Mouse (Mus musculus) central nervous system, embryonic 18 days (tissue): ENCODE measurements around the gene Med11. TPM values are rescaled to one million over a fixed set of nuclear protein-coding genes. Genes with fewer than 3 reads are reported as not detected.

ENCODE experiments used
- polyA plus RNA-seq: library from polyadenylated mRNA; depleted of rRNA; stranded (reverse); fragments of >200 nt; gene quantifications from 2 replicates; pipeline ENCODE4 v1.2.3, GENCODE M21; 2012; rRNA removed

Med11 gene
- 29.5 and 33.2 TPM in 2 replicates for polyA plus RNA-seq

DNA sequence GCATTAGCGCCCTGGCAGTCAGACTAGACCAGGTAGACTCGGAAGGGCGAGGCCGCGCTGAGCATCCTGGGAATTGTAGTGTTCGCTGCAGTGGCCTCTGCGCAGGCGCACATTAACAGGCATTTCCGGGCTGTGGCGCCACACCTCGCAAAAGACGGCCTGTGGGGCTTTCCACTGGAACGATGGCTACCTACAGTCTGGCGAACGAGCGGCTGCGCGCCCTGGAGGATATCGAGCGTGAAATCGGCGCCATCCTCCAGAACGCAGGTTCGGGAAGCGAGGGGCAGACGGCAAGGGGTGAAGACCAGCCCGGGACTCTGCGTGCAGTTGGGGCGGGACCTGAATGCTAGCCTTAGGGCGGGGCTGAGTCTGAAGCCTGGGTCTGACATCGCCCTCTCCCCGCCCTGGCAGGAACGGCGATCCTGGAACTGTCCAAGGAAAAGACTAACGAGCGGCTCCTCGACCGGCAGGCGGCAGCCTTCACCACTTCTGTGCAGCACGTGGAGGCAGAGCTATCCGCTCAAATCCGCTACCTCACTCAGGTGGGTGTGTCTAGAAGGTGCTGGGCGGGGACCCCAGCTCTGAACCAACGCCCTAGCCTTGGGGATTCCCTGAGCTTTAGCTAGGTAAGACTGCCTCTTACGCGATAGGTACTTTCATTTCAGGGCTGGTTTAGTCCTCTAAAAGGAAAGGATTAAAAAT is at the start of gene Med11:
Gene Med11 (plus strand): TSS at position 123 of the 702 bp plus-strand sequence.

DNA sequence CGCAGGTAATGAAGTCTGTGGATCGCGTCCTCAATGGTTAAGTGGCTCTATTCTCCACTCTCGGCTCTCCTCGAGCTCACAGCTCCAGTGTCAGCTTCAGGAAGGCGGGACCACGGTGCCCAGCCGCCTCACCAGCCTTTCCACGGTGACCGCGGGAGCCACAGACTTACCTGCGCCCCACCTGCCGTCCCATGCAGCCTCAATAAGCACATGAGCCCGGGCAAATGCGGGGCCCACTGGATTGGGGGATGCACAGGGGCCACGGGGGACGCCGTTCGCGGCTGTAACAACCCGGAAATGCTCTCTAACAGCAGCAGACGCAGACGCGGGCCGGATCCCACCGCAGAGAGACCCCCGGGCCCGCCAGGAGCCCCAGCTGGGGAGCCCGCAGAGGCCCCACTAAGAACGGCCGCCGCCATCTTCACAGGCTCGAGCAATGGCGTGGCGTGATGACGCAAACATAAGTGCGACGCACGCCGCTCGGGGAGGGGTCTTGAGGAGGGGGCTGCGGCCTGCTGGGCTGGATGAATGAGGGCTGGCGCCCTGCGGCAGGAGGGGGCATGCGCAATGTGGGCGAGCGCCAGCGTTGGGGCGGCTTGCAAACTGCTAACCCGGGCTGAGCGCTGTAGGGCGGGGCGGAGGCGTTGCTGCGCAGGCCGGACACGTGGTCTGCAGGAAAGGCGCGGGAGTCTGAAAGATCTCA is 42.0 kb upstream of the Med11 start, which contains the start of gene Pelp1:
Gene Pelp1 (minus strand): TSS at position 438 of the 703 bp plus-strand sequence.

DNA sequence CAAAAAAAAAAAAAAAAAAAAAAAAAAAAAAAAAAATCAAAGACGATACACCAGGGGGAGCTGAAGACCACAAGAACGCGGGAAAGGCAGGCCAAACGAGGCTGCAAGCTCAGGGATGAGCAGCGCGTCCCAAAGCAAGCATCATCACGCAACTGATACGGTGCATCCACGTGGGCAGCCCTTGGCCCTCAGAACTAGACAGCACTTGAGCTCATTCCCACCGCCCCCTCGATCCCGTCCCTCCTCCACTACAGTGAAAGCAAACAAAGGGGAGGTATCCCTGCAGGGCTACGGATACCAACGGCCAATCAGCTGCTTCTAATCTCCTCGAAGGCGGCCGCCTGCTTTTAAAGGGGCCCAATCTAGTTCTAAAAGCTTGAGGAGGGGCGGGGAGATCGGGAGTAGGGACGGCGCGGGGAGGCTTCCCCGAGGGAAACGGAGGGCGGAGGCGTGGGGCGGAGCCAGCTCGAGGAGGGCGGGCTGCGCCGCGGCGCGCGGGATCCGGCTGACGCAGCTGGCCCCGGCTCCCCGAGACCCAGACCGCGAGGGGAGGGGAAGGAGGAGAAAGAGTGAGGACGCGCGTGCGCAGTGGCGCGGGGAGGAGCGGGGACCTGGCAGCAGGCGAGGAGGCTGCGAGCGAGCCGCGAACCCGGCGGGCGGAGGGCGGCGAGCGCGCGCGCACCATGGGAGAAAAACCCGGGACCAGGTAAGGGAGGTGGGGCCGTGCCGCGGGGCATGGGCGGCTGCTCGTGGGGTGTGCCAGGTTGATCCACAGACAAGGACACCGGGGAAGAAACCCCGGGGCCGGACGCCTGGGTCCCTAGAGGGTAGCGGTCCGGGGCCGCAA is 19.4 kb upstream of the Med11 start, which contains the start of gene Arrb2:
Gene Arrb2 (plus strand): TSS at position 588 of the 847 bp plus-strand sequence.

DNA sequence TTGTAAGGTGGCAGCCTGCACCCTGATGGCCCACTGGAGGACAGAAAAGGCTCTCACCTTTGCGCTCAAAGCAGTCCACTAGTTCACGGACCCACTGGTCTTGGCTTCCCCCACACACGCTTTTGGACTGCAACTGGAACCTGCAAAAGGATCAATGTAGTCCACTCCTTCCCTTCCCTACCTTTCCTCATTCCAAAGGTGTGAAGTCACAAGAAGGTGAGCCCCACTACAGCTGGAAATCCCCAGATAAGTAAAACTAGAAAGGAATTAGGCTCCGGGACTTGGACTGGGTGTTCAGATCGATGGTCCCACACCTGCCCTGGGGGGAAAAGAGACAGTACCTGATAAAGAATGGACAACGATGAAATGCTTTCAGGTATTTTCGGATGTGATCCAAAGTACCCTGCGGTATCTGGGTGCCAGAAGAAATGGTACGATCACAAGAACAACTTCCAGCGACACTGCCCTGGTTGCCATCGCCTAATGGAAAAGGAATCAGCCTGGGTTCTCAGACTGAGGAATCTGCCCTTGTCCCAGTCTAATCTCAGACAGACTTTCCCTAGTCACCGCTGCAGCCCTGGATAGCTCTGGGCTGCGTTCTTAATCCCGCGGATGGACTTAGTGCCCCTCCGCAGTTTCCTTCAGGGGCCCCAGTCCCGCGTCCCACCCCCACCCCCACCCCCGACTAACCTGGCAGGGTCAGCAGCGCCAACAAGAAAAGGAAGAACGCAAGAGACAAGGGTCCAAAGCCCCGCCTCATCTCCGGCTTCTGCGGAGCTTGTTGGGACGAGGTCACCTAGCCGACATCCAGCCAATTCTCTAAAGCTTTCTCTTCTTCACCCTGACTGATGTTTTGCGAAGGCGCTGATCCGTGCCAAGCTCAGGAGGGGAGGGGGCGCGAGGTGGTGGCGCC is 7.2 kb downstream of the Med11 start, which contains the start of gene Zmynd15:
Gene Zmynd15 (plus strand): TSS at position 746 of the 913 bp plus-strand sequence.

DNA sequence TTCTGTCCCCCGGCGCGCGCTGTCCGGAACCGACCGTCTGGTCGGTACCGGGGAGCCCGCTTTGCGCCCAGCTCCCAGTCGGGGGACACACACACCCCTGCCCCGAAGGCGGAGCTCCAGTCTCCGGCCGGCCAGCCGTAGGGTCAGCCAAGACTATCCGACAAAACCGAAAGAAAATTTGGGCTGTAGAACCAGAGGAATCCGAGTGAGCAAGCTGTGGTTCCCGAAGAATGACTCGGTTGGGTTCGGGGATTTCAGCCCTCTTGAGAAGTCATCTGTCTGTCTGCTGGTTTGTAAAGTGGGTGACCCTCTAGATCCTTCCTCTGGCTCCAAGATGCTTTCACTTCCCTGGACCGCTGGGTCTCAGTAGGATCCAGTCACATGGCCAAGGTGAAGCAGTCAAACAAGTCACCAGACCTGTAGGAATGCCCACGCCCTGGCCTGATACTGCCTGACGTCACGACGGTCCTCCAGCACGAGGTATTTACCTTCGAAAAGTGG is 7.9 kb downstream of the Med11 start, which contains the start of gene Cxcl16:
Gene Cxcl16 (minus strand): TSS at position 384 of the 501 bp plus-strand sequence.

Other genes starting within 250 kb of the Med11 start
- gene Slc16a11, start 239.2 kb upstream of the Med11 start, polyA plus RNA-seq, result 16.9 and 18.9 TPM in 2 replicates
- 10.1 and 12.7 TPM in 2 replicates for gene Slc16a13, start 230.9 kb upstream of the Med11 start, polyA plus RNA-seq
- 5.1 and 5.5 TPM in 2 replicates for gene Bcl6b, start 222.1 kb upstream of the Med11 start, polyA plus RNA-seq
- gene 0610010K14Rik, start 214.0 kb upstream of the Med11 start, polyA plus RNA-seq, result 150 and 160 TPM in 2 replicates
- 12.2 and 12.8 TPM in 2 replicates for gene Gm21988, start 212.1 kb upstream of the Med11 start, polyA plus RNA-seq
- 122 and 145 TPM in 2 replicates for gene Rnasek, start 212.1 kb upstream of the Med11 start, polyA plus RNA-seq
- gene Alox12, start 196.6 kb upstream of the Med11 start, polyA plus RNA-seq, result 0.45 and 0.60 TPM in 2 replicates
- 0.03 TPM in 1 of 2 replicates, not detected in the other for gene Alox12e, start 129.3 kb upstream of the Med11 start, polyA plus RNA-seq
- 0.12 and 0.45 TPM in 2 replicates for gene Alox15, start 99.9 kb upstream of the Med11 start, polyA plus RNA-seq
- 22.4 and 26.1 TPM in 2 replicates for gene Pelp1, start 41.9 kb upstream of the Med11 start, polyA plus RNA-seq
- 64.3 and 77.9 TPM in 2 replicates for gene Arrb2, start 19.3 kb upstream of the Med11 start, polyA plus RNA-seq
- 1.4 and 1.6 TPM in 2 replicates for gene Zmynd15, start 7.5 kb downstream of the Med11 start, polyA plus RNA-seq
- 2.1 and 4.0 TPM in 2 replicates for gene Cxcl16, start 8.1 kb downstream of the Med11 start, polyA plus RNA-seq
- gene Tm4sf5, start 53.3 kb downstream of the Med11 start, polyA plus RNA-seq, result 5.3 and 6.0 TPM in 2 replicates
- 0.17 TPM in 1 of 2 replicates, not detected in the other for gene Vmo1, start 62.7 kb downstream of the Med11 start, polyA plus RNA-seq
- gene Gltpd2, start 67.3 kb downstream of the Med11 start, polyA plus RNA-seq, result not detected in 2 replicates
- 411 and 440 TPM in 2 replicates for gene Psmb6, start 73.4 kb downstream of the Med11 start, polyA plus RNA-seq
- not detected in 2 replicates for gene Gm40193, start 81.0 kb downstream of the Med11 start, polyA plus RNA-seq
- 30.0 and 37.4 TPM in 2 replicates for gene Pld2, start 88.1 kb downstream of the Med11 start, polyA plus RNA-seq
- 97.3 and 104 TPM in 2 replicates for gene Mink1, start 111.0 kb downstream of the Med11 start, polyA plus RNA-seq
- 0.12 TPM in 1 of 2 replicates, not detected in the other for gene 4930544D05Rik, start 163.9 kb downstream of the Med11 start, polyA plus RNA-seq
- 0.13 and 0.53 TPM in 2 replicates for gene Chrne, start 167.3 kb downstream of the Med11 start, polyA plus RNA-seq
- 0.05 TPM in 1 of 2 replicates, not detected in the other for gene Gp1ba, start 187.2 kb downstream of the Med11 start, polyA plus RNA-seq
- 96.5 and 96.7 TPM in 2 replicates for gene Rnf167, start 195.3 kb downstream of the Med11 start, polyA plus RNA-seq
- 113 and 117 TPM in 2 replicates for gene Slc25a11, start 195.6 kb downstream of the Med11 start, polyA plus RNA-seq
- 321 and 340 TPM in 2 replicates for gene Pfn1, start 202.7 kb downstream of the Med11 start, polyA plus RNA-seq
- gene Eno3, start 205.3 kb downstream of the Med11 start, polyA plus RNA-seq, result 17.5 and 44.8 TPM in 2 replicates
- gene Spag7, start 217.5 kb downstream of the Med11 start, polyA plus RNA-seq, result 70.3 and 73.0 TPM in 2 replicates
- gene Camta2, start 236.2 kb downstream of the Med11 start, polyA plus RNA-seq, result 20.3 and 22.8 TPM in 2 replicates
- 0.49 and 0.56 TPM in 2 replicates for gene Inca1, start 248.2 kb downstream of the Med11 start, polyA plus RNA-seq
- 16.3 and 18.0 TPM in 2 replicates for gene Kif1c, start 248.6 kb downstream of the Med11 start, polyA plus RNA-seq